Mouse (Mus musculus) liver, adult 2 months (tissue): ENCODE data around the gene Ap3s2.

Experiments used
- CTCF ChIP-seq: fragments of 200-500 bp; IDR thresholded peaks from 2 replicates; pipeline ENCODE4 v1.5.1; 2011; ENCODE audit warnings: low read depth, low read length, control low read depth
- POLR2A ChIP-seq: fragments of 200-500 bp; IDR thresholded peaks from 2 replicates; pipeline ENCODE4 v1.6.1; 2011; ENCODE audit warnings: low read length, control low read depth; ENCODE audit not compliant: insufficient read depth; ENCODE audit errors: extremely low read depth

DNA sequence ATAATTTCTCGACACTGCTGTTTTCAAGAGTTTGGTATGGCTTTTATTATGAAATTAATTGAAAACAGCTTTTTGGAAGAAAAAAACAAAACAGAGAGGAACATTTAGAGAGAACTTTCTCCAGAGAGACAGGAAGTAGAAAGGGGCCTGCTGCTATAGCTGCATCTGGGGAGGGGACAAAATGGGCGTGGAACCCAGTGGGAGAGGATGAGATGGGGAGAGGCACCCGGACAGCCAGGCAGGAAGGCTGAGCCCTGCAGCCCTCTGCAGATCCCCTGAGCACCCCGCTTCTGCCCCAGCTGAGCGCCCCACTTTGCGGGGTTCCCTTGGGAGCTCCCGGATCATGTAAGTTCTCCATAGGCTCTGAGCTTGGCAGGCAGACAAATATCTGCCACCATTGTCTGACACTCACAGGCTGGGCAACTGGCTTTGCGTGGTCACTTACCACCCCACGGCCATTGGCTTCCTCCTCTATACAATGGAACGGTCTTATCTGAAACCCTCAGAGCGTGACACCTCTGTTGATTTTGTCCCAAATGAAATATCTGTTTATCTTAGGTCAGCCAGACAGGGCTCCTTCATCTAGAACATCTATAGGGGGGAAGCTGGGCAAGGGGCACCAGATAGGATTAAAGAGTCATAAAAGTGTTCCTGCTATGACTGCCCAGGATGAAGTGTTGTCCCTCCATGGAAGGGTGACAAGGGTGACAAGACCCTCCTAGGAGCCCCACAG is 62.1 kb downstream of the Ap3s2 start:
- TF ChIP-seq CTCF: no peak
- TF ChIP-seq POLR2A: no peak
